Mouse (Mus musculus): ENCODE data around the gene Fcmr.

The Fcmr gene

GRCm38 (mm10) chr1:130864238-130864637, 1.2 kb upstream of the Fcmr start:
- peak; percentile 38 for DNase-seq

GRCm38 (mm10) chr1:130864741-130865140, 728 bp upstream of the Fcmr start:
- DNase-seq, result no peak

DNA sequence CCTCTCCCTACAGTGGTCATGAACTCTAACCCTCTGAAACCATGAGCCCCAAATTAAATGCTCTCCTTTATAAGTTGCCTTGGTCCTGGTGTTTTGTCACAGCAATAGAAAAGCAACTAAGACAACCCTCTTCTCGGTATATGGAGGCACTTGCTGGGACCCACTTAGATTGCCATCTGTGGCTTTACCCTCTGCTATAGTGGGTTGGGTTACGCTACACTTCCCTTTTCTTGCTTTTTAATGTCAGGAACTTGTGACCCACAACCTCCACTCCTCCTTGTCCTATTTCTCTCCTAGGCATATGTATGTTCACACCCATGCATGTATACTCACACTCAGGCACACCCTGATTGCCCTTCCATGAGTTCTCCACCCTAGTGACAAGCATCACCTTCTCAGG, 7.4 kb downstream of the Fcmr start:
- no peak for DNase-seq

DNA sequence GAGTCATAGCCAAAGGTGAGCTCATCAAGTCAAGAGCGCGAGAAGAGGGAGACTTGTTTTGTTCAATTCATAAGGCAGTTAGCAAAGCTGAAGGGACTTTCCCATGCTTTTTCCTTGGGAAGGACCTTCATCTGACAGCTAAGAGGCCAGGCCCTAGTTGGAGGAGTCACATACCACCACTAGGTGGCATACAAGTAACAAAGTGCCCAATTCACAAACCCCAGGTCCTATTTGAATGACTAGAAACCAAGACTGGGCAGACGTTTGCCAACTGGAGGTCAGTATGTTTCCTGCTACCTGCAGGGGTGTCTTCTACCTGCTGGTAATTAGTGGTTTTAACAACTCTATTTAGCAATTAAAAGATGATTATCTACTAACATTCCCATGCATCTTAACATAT, 9.7 kb downstream of the Fcmr start:
- DNase-seq, result peak; percentile 72

DNA sequence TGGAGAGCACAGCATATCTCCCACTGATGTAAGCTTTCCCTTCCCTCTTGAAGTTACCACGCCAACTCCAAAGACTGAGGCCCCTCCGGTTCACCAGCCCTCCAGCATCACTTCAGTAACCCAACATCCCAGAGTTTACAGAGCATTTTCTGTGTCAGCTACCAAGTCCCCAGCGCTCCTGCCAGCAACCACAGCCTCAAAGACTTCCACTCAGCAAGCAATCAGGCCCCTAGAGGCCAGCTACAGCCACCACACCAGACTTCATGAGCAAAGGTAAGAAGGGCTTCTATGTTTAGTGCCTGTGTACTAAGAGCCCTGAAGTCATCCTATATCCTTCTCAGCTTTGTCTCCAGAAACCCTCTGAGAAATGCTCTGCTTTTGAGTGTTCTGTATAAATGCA, 10.4 kb downstream of the Fcmr start:
- DNase-seq, result no peak

DNA sequence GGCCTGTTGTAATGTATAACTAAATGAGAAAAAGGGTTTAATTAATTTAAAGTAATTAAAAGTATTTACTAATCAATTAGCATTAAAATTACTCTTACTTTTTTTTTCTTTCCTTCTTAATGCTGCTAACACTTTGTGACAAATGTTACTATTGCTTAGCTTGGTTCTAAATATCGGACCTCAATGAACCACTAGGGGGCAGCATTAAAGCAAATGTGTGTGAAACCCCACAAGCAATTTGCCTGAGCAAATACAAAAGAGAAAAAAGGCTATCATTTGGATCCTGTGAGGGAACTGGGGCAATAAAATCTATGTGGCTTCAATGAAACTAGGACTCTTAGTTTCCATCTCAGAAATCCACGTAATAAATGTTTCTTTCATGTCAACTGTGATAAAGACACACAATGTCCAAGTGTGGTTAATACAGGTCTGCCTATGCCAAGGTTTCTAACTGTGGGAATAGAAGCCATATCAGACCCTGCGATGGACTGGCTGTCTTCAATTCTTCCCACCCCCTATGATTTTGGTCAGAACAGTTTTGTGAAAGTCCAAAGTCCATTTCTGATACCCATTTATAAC, 11.6 kb downstream of the Fcmr start:
- DNase-seq, result peak; percentile 87

DNA sequence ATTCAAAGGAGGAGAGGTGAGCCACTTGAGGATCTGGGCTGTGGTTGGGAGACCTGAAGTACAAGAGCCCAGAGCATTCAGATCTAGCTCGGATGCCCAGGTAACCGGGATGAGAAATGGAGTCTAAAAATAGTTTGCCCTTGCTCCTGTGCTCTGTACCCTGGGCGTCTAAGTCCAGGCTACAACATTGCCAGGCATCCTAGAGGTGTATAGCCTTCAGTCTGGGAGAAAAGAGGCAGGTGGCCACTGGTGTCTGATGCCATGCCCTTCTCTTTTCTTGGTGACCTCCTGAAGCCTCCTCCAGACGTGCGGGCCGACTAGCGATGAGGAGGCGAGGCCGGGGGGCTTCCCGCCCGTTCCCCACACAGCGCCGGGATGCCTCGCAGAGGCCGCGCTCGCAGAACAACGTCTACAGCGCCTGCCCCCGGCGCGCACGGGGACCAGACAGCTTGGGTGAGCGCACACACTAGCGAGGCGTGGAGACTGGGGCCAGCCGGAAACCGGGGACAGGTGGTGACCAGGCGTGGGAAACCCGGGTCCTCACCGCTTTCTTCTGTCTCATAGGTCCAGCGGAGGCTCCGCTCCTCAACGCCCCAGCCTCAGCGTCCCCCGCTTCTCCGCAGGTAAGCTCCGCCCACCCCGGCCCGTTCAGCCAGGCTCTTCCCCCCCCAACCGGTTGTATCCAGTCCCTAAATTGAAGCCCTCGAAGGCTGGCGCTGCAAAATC, 12.6 kb downstream of the Fcmr start:
- DNase-seq, result peak; percentile 13

DNA sequence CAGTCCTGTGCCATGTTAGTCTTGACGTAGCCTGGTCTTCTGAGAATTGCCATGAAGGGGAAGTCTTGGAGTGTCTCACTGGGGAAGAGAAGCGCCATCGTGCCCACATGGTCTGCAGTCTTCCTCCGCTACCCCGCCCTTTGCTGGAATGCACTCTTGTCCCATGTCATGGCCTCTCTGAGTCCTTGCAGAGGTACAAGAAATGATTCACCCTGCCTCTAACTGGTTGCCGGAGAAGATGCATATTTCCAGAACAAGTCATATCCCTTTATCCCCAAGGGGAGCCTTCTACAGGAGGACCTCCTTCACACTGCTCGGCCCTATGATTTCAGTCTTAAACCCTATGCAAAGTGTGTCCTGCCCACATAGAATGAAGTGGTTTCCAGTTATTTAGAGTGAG, 14.5 kb downstream of the Fcmr start:
- no peak for DNase-seq

DNA sequence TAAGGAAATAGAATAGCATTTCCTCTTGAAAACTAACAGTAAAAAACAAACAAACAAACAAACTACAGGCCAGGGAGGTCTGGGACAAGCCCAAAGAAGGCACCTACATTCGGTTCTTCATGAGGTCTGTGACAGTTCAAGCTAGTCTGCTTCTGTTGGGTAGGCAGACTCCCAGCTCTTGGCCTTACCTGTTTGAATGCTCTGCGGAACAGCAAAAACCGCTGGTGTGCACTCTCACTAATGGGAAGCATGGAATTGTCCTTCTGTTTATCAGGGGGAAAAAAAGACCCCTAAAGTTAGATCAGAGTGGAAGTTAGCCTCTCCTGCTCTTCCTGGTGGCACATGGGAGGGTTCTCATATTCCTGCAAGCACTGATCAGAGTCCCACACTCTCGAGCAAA, 17.7 kb downstream of the Fcmr start:
- DNase-seq, result no peak

DNA sequence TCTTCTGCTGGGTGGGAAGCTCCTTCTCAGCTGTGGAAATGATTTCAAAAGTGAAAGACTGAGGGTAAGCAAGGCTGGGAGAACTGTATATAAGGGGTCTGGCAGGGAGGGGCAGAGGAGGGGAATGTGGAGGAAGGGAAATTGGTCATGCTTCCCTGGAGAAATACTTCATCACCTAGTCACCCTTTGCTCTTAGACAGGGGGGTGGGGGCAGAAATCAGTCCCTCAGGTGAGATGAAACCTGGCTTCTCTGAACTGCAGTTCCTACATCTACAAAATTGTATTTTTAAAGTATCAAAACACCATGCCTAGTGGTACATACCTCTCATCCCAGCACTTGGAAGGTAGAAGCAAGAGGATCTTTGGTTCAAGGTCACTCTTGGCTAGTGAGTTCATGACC, 21.9 kb downstream of the Fcmr start, which contains the start of gene Il24:
Il24 (minus strand) TSS at position 101 of the 400 bp plus-strand sequence.
- DNase-seq, result no peak

DNA sequence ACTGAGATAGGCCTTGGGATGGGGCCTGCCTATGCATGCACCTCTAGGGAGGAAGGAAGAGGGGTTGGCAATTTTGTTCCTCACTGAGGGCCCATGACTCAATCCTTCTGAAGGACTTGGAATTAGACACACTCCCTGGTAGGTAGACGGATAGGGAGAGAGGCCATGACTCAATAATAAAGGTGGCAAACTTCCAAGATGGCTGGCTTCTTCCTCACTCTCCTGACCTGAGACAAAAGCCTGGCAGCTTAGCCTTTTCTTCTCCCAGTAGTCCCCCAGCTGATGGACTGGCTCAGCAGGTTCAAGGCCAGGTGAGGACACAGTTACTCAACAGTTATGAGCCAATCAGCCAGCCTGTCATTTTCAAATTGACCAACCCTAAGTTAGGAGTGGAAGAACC, 27.0 kb downstream of the Fcmr start:
- peak; percentile 6 for DNase-seq

DNA sequence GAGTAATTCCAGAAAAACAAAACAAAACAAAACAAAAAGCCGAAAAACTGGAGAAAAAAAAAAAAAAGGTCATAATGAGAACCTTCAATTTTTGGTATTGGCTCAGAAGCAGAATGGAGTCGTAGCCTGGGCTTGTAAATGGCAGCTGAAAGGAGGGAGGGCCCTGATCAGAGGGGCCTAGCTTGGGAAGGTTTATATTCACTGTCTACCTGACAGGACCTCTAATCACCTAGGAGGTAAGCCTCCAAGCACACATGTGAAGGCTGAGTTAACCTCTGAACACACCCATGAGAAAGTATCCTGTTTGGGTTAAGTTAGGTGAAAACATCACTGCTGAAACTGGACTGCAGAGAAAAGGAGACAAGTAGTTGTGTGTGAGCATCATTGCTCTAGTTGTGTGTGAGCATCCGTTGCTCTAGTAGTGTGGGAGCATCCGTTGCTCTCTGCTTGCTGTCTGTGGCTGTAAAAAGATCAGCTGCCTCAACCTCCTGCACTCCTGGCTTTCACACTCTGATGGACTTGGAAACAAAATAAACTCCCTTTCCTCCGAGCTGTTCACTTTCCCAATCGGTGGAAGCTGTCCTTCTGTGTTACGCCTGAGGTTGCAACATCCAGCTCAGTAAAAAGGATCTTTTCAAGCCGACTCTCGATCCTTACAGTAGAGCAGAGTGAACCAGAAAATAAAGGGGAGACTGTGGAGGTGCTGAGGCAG, 28.0 kb downstream of the Fcmr start:
- DNase-seq, result no peak

- no peak for DNase-seq
Observed at GRCm38 (mm10) chr1:130894468-130894867, 29.0 kb downstream of the Fcmr start.

- DNase-seq, result no peak
Observed at GRCm38 (mm10) chr1:130902505-130902904, 37.0 kb downstream of the Fcmr start.

DNA sequence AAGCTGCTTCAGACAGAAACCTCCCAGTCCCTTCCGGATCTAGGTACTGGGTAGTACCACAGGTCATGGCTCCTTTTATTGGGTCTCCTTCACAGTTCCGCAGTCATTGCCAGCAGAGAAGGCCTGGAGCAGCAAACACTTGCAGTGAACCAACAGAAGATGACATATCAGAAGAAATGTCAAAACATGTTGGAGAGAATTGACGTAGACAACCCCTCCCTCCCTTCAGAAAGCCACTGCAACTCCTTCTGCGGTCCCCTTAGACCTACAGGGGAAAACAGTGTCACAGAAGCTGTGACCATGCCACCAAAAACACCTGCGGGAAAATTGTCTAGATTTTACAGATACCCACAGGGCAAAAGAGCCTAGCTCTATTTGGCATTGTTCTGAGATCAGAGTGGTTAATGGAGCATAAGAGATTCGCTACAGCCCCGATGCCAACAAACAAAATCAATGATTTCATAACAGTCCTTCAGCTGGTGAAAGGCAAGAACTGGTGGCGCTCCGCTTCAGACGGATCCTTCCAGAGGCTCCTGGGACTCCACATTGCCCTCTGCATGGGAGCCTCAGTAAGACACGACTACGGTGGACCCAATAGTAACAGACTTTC, 46.0 kb downstream of the Fcmr start, which contains the start of gene Il20:
Il20 (minus strand) TSS at position 51 of the 610 bp plus-strand sequence.
- no peak for DNase-seq

DNA sequence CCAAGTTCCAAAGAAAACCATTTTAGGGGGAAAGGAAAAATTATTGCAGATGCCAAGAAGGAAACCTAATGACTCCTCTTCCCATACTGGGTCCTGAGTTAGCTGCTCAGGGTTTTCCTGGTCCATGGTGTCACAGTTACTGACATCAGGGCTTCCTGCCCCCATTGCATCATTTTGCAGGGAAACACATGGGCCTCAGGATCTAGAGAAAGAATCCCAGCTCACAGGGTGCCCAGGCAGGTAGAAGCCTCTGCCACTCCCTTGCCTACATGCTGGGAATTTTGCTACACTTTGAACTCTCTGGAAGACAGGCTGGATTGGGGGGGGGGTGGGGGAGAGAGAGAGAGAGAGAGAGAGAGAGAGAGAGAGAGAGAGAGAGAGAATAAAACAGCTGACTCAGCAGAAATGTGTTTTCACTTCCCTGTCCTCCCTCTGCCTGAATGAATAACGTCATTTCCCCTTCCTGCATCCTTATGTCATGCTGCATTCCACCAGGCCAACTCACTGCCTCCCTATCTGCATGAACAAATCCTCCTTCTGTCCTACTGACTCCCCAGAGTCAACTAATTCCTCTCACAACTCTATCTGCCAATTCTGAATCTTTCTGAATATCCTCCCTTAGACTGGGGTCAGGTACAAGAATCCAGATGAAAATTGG, 53.0 kb downstream of the Fcmr start:
- DNase-seq, result no peak

DNA sequence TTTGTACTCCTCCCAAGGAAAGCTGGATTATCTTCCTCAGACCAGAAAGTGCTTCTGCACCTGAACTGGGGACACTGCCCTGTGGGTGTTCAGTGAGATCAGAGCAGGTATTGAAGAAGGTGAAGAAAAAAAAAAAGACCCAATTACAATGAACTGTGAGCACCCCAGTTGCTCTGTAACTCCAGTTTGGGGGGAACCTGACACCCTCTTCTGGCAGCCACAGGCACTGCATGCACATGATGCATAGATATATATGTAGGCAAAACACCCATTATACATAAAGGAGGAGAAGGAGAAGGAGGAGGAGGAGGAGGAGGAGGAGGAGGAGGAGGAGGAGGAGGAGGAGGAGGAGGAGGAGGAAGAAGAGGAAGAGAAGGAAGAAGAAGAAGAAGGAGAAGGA, 61.0 kb downstream of the Fcmr start:
- DNase-seq, result peak; percentile 22
